Mouse (Mus musculus) inflammation-experienced regulatory T-cells (primary cell): Measurements from ENCODE around the gene Gm3233. TPM values are rescaled to one million over a fixed set of nuclear protein-coding genes. Genes with fewer than 3 reads are reported as not detected.

Source experiments
- polyA plus RNA-seq, 2 experiments: library from polyadenylated mRNA; unstranded; fragments of 100-300 nt; shearing (Covaris generic); gene quantifications; one replicate each; pipeline ENCODE4 v1.2.1; 2017

The Gm3233 gene
- polyA plus RNA-seq: not detected

GRCm38 (mm10) chr10:77759582-77759981 lies at the start of gene Gm3233:
Gm3233 (minus strand) TSS chr10:77759682.

GRCm38 (mm10) chr10:77798921-77799508 lies 39.5 kb upstream of the Gm3233 start, which contains the start of gene Gm19668:
Gm19668 (minus strand) TSS chr10:77799133.

GRCm38 (mm10) chr10:77794976-77795375 lies 35.5 kb upstream of the Gm3233 start, which contains the start of gene Gm9639:
Gm9639 (minus strand) TSS chr10:77795076.

GRCm38 (mm10) chr10:77787876-77788275 lies 28.4 kb upstream of the Gm3233 start, which contains the start of gene Gm7137:
Gm7137 (minus strand) TSS chr10:77788200.

GRCm38 (mm10) chr10:77782442-77782841 lies 23.0 kb upstream of the Gm3233 start, which contains the start of gene Gm3250:
Gm3250 (minus strand) TSS chr10:77782542.

GRCm38 (mm10) chr10:77776844-77777243 lies 17.4 kb upstream of the Gm3233 start, which contains the start of gene Gm7138:
Gm7138 (minus strand) TSS chr10:77776944.

GRCm38 (mm10) chr10:77771225-77771624 lies 11.7 kb upstream of the Gm3233 start, which contains the start of gene Gm3238:
Gm3238 (minus strand) TSS chr10:77771325.

GRCm38 (mm10) chr10:77751254-77751653 lies 8.2 kb downstream of the Gm3233 start, which contains the start of gene Gm9736:
Gm9736 (minus strand) TSS chr10:77751354.

GRCm38 (mm10) chr10:77741924-77742688 lies 17.4 kb downstream of the Gm3233 start, which contains the start of gene Gm18596:
Gm18596 (minus strand) TSS chr10:77742638.

GRCm38 (mm10) chr10:77726186-77726585 lies 33.3 kb downstream of the Gm3233 start, which contains the start of gene Gm10100:
Gm10100 (plus strand) TSS chr10:77726486.

GRCm38 (mm10) chr10:77720299-77720698 lies 39.2 kb downstream of the Gm3233 start, which contains the start of gene Krtap12-1:
Krtap12-1 (plus strand) TSS chr10:77720599.

GRCm38 (mm10) chr10:77715507-77715906 lies 44.0 kb downstream of the Gm3233 start, which contains the start of gene Gm10142:
Gm10142 (plus strand) TSS chr10:77715807.

GRCm38 (mm10) chr10:77711157-77711556 lies 48.3 kb downstream of the Gm3233 start, which contains the start of gene Gm10024:
Gm10024 (plus strand) TSS chr10:77711457.

Other genes starting within 250 kb of the Gm3233 start
- 10 to 100 TPM; 42.4 to 43.5 TPM for gene Fam207a, start 243.9 kb downstream of the Gm3233 start, polyA plus RNA-seq
- gene Itgb2, start 229.4 kb downstream of the Gm3233 start, polyA plus RNA-seq: 100 to 1,000 TPM; 542 to 549 TPM
- gene Pttg1ip, start 178.0 kb downstream of the Gm3233 start, polyA plus RNA-seq: 100 to 1,000 TPM in 1 of 2 experiments, 10 to 100 TPM in 1; 89.0 to 125 TPM
- 100 to 1,000 TPM in 1 of 2 experiments, 10 to 100 TPM in 1; 95.5 to 116 TPM for gene Sumo3, start 153.6 kb downstream of the Gm3233 start, polyA plus RNA-seq
- 1 to 10 TPM in 1 of 2 experiments, not detected in 1; 2.4 TPM for gene Gm49325, start 153.5 kb downstream of the Gm3233 start, polyA plus RNA-seq
- gene Ube2g2, start 137.4 kb downstream of the Gm3233 start, polyA plus RNA-seq: 10 to 100 TPM; 44.0 to 51.5 TPM
- gene Tspear, start 73.1 kb downstream of the Gm3233 start, polyA plus RNA-seq: 1 to 10 TPM in 1 of 2 experiments, under 1 TPM in 1; 0.58 to 1.0 TPM
- gene Gm19402, start 68.9 kb downstream of the Gm3233 start, polyA plus RNA-seq: 1 to 10 TPM in 1 of 2 experiments, not detected in 1; 1.2 TPM
- gene Gm9508, start 62.4 kb downstream of the Gm3233 start, polyA plus RNA-seq: under 1 TPM; 0.53 to 0.62 TPM
- not detected for gene Gm10272, start 53.1 kb downstream of the Gm3233 start, polyA plus RNA-seq
- gene Gm10024, start 48.2 kb downstream of the Gm3233 start, polyA plus RNA-seq: not detected
- not detected for gene Gm10142, start 43.9 kb downstream of the Gm3233 start, polyA plus RNA-seq
- not detected for gene Krtap12-1, start 39.1 kb downstream of the Gm3233 start, polyA plus RNA-seq
- not detected for gene Gm10100, start 33.2 kb downstream of the Gm3233 start, polyA plus RNA-seq
- gene Gm18596, start 17.0 kb downstream of the Gm3233 start, polyA plus RNA-seq: not detected
- gene Gm9736, start 8.3 kb downstream of the Gm3233 start, polyA plus RNA-seq: under 1 TPM in 1 of 2 experiments, not detected in 1; 0.81 TPM
- gene Gm3238, start 11.6 kb upstream of the Gm3233 start, polyA plus RNA-seq: not detected
- gene Gm7138, start 17.3 kb upstream of the Gm3233 start, polyA plus RNA-seq: not detected
- not detected for gene Gm3250, start 22.9 kb upstream of the Gm3233 start, polyA plus RNA-seq
- gene Gm7137, start 28.5 kb upstream of the Gm3233 start, polyA plus RNA-seq: 1 to 10 TPM in 1 of 2 experiments, not detected in 1; 1.3 TPM
- not detected for gene Gm9639, start 35.4 kb upstream of the Gm3233 start, polyA plus RNA-seq
- not detected for gene Gm19668, start 39.5 kb upstream of the Gm3233 start, polyA plus RNA-seq
- gene Gm9507, start 52.2 kb upstream of the Gm3233 start, polyA plus RNA-seq: not detected
- gene Gm2696, start 55.0 kb upstream of the Gm3233 start, polyA plus RNA-seq: not detected
- not detected for gene Krtap10-4, start 67.4 kb upstream of the Gm3233 start, polyA plus RNA-seq
- gene Krtap10-10, start 76.3 kb upstream of the Gm3233 start, polyA plus RNA-seq: under 1 TPM in 1 of 2 experiments, not detected in 1; 0.33 TPM
- gene Gm36176, start 87.1 kb upstream of the Gm3233 start, polyA plus RNA-seq: not detected
- gene Gm10318, start 93.2 kb upstream of the Gm3233 start, polyA plus RNA-seq: not detected
- not detected for gene Gm3285, start 102.3 kb upstream of the Gm3233 start, polyA plus RNA-seq
- gene Lrrc3, start 142.9 kb upstream of the Gm3233 start, polyA plus RNA-seq: 1 to 10 TPM in 1 of 2 experiments, under 1 TPM in 1; 0.13 to 2.1 TPM
- gene Trpm2, start 210.9 kb upstream of the Gm3233 start, polyA plus RNA-seq: 1 to 10 TPM; 1.0 to 1.3 TPM
- gene 1810043G02Rik, start 218.8 kb upstream of the Gm3233 start, polyA plus RNA-seq: 10 to 100 TPM in 1 of 2 experiments, 1 to 10 TPM in 1; 7.9 to 10.6 TPM